Mouse (Mus musculus) frontal cortex, adult (tissue): ENCODE results near the gene Ess2.

Experiments
- ATAC-seq: cut with Nextera tagmentation; 2 replicates; pipeline ENCODE4 v1.9.2; 2017; ENCODE audit warnings: mild to moderate bottlenecking, moderate library complexity, mixed read lengths; ENCODE audit not compliant: low TSS enrichment

Gene Ess2

DNA sequence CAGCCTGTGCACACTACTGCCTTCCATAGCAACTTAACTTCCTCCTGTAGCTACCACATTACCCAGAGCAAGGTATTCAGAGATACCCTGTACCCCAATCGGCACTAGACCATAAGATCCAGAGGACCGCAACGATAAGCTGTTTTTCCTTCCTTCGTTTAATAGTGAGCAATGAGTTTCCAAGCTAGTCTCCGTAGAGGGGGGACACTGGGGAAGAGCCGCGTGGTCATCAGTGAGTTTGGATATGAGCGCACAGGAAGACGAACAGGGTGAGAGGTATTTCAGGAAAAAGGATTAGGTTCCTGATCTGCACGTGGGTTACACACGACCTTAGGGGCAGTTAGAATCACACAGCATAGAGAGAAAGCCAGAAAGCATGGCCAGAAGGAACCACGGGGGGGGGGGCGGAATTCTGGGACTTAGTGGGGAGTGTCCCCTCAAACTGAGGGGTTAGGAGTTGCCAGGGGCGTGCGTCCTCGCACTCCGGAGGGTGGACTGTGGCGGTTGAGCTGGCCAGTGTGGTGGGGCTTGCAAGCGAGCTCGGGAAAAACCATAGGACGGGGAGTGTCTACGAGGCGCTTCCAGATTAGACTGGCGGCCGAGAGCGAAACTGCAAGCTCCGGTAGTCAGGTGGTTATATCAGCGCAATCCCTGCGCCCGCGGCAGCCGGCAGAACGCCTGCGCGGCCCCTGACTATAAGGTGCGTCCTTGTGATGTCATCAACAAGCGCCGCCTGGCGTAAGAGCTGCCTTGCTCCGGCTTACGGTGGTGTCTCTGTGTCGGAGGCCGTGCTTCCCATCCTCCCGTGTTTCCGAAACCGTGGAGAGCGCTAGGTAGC, 10.4 kb upstream of the Ess2 start:
- peak; percentile 95 for ATAC-seq

- no peak for ATAC-seq
Observed at GRCm38 (mm10) chr16:17920586-17920985, 9.4 kb upstream of the Ess2 start.

DNA sequence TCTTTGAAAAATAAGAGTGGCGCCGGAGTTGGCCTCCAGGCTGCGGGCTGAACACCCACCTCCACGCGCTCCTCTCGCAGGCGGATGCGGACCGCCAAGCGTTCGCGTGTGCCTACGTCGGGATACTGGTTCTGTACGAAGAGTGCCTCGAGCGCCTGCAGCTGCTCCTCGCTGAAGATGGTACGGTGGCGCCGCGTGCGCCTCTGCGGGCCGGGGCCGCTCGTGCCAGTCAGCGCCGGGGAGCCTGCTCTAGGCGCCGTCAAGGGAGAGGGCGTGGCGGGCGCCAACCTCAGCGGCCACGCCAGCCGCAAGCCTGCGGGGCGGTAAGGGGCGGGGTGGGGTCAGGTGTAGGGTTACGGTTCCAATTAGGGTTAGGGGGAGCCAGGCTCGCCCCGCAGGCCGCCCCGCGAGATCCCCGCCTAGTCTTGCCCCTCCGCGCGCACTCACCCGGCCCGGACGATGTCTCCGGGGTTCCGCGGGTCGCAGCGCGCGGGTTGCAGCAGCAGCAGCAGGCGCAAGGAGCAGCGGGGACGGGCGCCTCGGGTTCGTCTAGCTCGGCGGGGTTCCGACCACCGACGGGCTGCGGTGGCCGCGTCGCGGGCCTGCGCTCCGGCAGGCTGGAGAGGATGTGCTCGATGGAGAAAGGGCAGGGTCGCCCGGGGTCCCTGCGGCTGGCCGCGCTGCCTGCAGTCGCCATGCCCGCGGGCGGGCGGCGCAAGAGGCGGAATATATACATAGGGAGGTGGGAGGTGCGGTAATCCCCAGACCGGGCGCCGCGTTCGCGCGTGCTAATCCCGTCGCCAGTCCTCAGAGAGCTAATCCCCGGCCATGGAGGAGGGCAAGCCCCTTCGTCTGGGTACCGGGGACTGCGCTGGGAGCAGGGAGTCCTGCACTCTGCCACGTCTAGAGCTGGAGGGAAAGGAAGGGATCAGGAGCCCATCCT, 3.4 kb upstream of the Ess2 start, which contains the start of gene Gsc2:
Gsc2 (minus strand) TSS at position 753 of the 943 bp plus-strand sequence.
- no peak for ATAC-seq

DNA sequence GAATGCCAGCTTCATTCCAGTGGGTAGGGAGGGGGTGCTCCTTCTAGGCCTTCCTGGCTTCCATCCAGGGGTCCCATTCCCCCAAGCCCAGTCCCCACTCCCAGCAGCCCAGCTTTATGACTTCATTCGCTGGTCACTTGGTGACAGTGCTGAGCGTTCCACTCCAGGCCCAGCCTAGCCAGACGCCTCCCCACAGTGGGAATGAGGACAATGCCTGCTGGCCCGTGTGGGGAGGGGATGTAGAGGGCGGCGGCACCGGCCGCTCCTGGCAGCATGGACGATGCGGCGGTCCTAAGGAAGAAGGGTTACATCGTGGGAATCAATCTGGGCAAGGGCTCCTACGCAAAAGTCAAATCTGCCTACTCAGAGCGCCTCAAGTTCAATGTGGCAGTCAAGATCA, 12.7 kb downstream of the Ess2 start, which contains the start of the genes Dgcr2 and Tssk2:
Dgcr2 (minus strand) TSS at position 101 of the 400 bp plus-strand sequence.
Tssk2 (plus strand) TSS at position 176 of the 400 bp plus-strand sequence.
- no peak for ATAC-seq

- no peak for ATAC-seq
Observed at GRCm38 (mm10) chr16:17896091-17896490, 15.1 kb downstream of the Ess2 start.

DNA sequence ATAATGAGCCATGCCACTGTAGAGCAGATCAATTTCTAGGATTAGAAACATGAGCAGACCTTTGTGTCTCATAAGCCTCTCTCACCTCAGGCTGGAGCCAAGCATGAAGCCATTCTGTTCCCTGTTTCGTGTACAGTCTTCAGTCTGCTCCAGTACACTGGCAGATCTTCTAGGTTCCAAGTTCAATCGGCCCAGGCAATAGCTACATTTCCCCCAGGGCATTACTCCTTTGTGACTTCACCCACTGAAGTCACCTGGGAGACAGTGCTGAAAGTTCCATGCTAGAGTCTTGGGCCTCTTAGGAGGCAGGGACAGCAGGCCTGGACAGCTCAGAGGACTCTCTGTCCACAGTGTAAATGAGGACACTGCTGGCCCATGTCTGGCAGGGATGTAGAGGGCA, 17.2 kb downstream of the Ess2 start, which contains the start of gene Tssk1:
Tssk1 (plus strand) TSS at position 301 of the 400 bp plus-strand sequence.
- ATAC-seq, result no peak

- ATAC-seq, result no peak
Observed at GRCm38 (mm10) chr16:17892606-17893005, 18.5 kb downstream of the Ess2 start.

- peak; percentile 92 for ATAC-seq
Observed at GRCm38 (mm10) chr16:17891567-17891959, 19.6 kb downstream of the Ess2 start, which contains the start of gene Gm20518. TSS of gene Gm20518 (minus strand) at chr16:17891671.

- peak; percentile 31 for ATAC-seq
Observed at GRCm38 (mm10) chr16:17890917-17891566, 20.1 kb downstream of the Ess2 start.

GRCm38 (mm10) chr16:17890342-17890727, 20.8 kb downstream of the Ess2 start:
- no peak for ATAC-seq

GRCm38 (mm10) chr16:17889689-17890341, 21.3 kb downstream of the Ess2 start:
- ATAC-seq, result no peak

- ATAC-seq, result no peak
Observed at GRCm38 (mm10) chr16:17884116-17884515, 27.0 kb downstream of the Ess2 start.

- ATAC-seq, result no peak
Observed at GRCm38 (mm10) chr16:17882196-17882595, 29.0 kb downstream of the Ess2 start.

DNA sequence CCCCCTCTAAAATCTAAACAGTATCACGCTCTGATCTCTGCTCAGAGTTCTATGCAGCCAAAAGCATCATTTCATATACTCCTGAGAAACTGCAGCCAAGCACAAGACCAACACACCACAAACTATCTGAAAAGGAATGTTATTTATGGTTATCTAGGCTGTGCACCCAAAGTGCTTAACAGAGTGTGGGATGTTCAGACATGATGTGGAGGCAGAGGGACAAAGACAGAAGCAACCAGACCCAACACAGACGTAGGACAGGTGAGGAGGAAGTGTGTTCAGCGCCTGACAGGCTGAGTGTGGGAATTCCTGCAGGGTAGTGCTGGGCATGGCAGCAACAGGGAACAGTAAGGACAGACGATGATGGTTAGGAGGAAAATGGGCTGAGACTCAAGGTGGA, 31.6 kb downstream of the Ess2 start:
- peak; percentile 72 for ATAC-seq

GRCm38 (mm10) chr16:17876096-17876495, 35.1 kb downstream of the Ess2 start:
- ATAC-seq, result no peak

DNA sequence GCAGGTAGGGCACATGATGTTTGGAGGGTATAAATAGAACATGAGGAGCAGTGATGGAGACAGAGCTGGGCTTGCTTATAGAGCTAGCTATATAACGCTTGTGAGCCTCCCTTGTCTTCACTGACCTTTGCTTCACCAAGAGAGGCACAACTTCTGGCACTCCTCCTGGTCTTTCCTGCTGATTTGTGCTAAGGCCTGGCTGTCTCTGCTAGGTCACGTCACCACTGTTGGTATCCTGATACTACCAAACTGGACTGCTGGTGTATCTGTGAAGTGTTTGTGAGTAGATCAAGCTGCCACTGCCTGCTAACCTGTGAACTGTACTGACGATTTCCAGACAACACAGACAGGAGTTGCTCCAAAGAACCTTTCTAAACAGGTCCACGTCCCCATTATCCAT, 36.0 kb downstream of the Ess2 start:
- no peak for ATAC-seq

DNA sequence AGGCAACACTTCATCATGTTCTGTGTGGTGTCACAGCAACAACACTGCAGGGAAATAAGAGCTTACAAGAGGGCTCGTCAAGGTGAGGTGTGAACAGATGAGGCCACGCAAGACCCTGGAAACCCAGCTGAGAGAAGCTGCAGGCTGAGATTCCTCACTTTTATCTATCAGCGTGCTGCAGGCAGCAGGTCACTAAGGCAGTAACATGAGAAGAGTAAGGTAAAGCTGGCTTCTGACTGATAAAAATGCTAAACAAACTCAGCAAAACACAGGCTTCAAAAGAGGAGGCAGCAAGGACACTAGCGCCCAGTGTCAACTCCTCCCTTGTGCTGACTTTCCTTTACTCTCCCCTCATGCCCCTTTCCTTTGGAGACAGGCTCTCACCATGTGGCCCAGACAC, 38.2 kb downstream of the Ess2 start:
- ATAC-seq, result no peak

- no peak for ATAC-seq
Observed at GRCm38 (mm10) chr16:17871248-17871647, 39.9 kb downstream of the Ess2 start.

- no peak for ATAC-seq
Observed at GRCm38 (mm10) chr16:17865770-17866169, 45.4 kb downstream of the Ess2 start.

DNA sequence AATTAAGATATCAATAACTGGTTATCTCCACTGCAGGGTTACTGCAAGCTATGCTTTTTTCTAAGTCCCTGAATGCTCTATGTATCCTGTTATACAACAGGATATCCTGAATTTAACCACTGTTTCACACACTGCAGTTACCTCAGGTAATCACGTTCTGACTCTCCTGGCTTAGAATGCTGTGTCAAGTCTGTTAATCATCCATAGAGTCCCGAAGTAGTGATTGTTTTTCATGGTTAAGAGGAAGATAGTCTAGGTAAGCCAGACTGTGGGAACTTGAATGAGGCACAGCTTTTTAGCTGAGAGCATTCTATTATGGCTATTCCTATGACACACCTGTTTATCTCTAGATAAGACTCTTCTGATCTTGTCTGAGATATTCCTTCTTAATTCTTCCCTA, 45.9 kb downstream of the Ess2 start:
- no peak for ATAC-seq

DNA sequence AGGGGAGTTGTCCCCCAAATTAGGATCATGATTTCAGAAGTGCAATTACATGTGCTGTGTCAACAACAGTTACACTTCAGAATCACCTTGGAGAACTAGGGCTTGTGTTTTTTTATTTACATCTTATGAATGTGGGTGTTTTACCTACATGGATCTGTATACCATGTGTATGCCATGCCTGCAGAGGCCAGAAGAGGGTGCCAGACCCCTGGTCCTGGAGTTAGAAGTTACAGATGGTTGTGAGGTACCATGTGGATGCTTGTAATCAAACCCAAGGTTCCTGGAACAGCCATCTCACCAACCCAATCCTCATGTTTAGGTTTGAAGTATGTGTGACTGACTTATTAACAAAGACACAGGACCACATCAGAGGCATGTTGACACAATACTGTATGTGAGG, 52.6 kb downstream of the Ess2 start:
- 0 out of 2 replicates have a peak, but pooled peaks have one; percentile 48 for ATAC-seq
